Comparison of ENCODE assay signal across 11 mouse cellular contexts in genomic region chr4:12334429-12334828, GRCm38 (mm10).
DNase-seq lines count a peak whose midpoint lies in the region; ATAC-seq and TF ChIP-seq lines count a peak whose summit lies in the region.
"Had no signal": no experiment of that assay in that cellular context is flagged by ENCODE, and none has a peak within 500 bp of the region (broad histone marks: within the 10 kb centered on the region; RNA-seq: fewer than 3 reads in every experiment).

No protein-coding gene starts in this region.

- intact Hi-C loops in left cerebral cortex, postnatal 10 days (cut with DNase I) = no loop called here

- H3K27ac ChIP-seq in hindbrain, embryonic 13.5 days = peak overlapping the region; percentile 84
- H3K27ac ChIP-seq in midbrain, postnatal 0 days (ENCODE audit: low read depth, low read length) = peak overlapping the region; percentile 48

- H3K36me3 ChIP-seq in hindbrain, embryonic 13.5 days = no peaks in the 10 kb centered on the region
- H3K36me3 ChIP-seq in midbrain, postnatal 0 days (ENCODE audit: insufficient read depth, low read length) = no peaks in the 10 kb centered on the region

- H3K4me3 ChIP-seq in hindbrain, embryonic 13.5 days = no peak overlapping the region
- H3K4me3 ChIP-seq in midbrain, postnatal 0 days (ENCODE audit: low read depth, low read length) = no peak overlapping the region

- no peak for TF ChIP-seq CTCF in midbrain, postnatal 0 days (IDR thresholded peaks at IDR 0.05)

- peaks cover 6% of the 10 kb centered on the region; the same call in 1 of the 2 replicates for H3K9me3 ChIP-seq in hindbrain, embryonic 13.5 days
- H3K9me3 ChIP-seq in midbrain, postnatal 0 days (ENCODE audit: low read length) = no peaks in the 10 kb centered on the region

- peak; percentile 66 to 74 for DNase-seq in cerebellum, postnatal 10 days
- DNase-seq in cerebellum, postnatal 4 days (ENCODE audit: low spot score in 2 of 2) = no peak
- peak; percentile 18 to 43 for DNase-seq in left cerebral cortex, postnatal 10 days (ENCODE audit: extremely low spot score in 1 of 2, low spot score in 2 of 2)
- DNase-seq in left cerebral cortex, adult 11 months (ENCODE audit: low spot score) = no peak
- DNase-seq in midbrain, postnatal 0 days (ENCODE audit: low spot score) = peak; percentile 67
- DNase-seq in heart, adult 9 months (ENCODE audit: low spot score in 2 of 2) = no peak
- DNase-seq in ovary, postnatal 36 days (ENCODE audit: low spot score) = no peak
- DNase-seq: kidney, adult 9 months had no signal

- no peaks in the 10 kb centered on the region for H3K27me3 ChIP-seq in hindbrain, embryonic 13.5 days
- no peaks in the 10 kb centered on the region for H3K27me3 ChIP-seq in midbrain, postnatal 0 days (ENCODE audit: insufficient read depth, low read length)
- H3K27me3 ChIP-seq: Patski had no signal

- 32% methylated on average over 9 of the region's 9 CpGs for WGBS in hindbrain, embryonic 13.5 days
- 21% methylated on average over 9 of the region's 9 CpGs for WGBS in midbrain, postnatal 0 days

- peaks cover 25% of the 10 kb centered on the region for H3K4me1 ChIP-seq in hindbrain, embryonic 13.5 days (replicated peaks)
- peaks cover 4% of the 10 kb centered on the region; the same call in 1 of the 2 replicates for H3K4me1 ChIP-seq in midbrain, postnatal 0 days (ENCODE audit: insufficient read depth, low read length)

- ATAC-seq in hindbrain, embryonic 13.5 days (ENCODE audit: low FRiP score) = peak; percentile 88
- peak; percentile 79; the same call in 1 of the 2 replicates for ATAC-seq in midbrain, postnatal 0 days (ENCODE audit: low FRiP score)
- ATAC-seq: Patski had no signal

- H3K9ac ChIP-seq in hindbrain, embryonic 13.5 days = no peak overlapping the region
- no peak overlapping the region for H3K9ac ChIP-seq in midbrain, postnatal 0 days (replicated peaks; ENCODE audit: low read length, poor library complexity, severe bottlenecking)

- peak overlapping the region; percentile 13; the same call in 1 of the 2 replicates for H3K4me2 ChIP-seq in hindbrain, embryonic 13.5 days
- H3K4me2 ChIP-seq in midbrain, postnatal 0 days (ENCODE audit: low read depth, low read length, poor library complexity, severe bottlenecking) = peak overlapping the region; percentile 9; the same call in 1 of the 2 replicates
- H3K4me2 ChIP-seq: heart, embryonic 11.5 days had no signal

Comparison
In these comparisons a context has a peak if more than half of its experiments do, and no peak if none do; other contexts are left out.
1. DNase-seq: peak in cerebellum, postnatal 10 days (2 of 2), left cerebral cortex, postnatal 10 days (2 of 2) and midbrain, postnatal 0 days (single experiment); none in cerebellum, postnatal 4 days (0 of 2), left cerebral cortex, adult 11 months (single experiment), heart, adult 9 months (0 of 2) and ovary, postnatal 36 days (single experiment).